Mouse (Mus musculus): ENCODE measurements around the gene Pias4.

Gene Pias4

GRCm38 (mm10) chr10:81168087-81168431, 336 bp upstream of the Pias4 start:
- no peak for DNase-seq

DNA sequence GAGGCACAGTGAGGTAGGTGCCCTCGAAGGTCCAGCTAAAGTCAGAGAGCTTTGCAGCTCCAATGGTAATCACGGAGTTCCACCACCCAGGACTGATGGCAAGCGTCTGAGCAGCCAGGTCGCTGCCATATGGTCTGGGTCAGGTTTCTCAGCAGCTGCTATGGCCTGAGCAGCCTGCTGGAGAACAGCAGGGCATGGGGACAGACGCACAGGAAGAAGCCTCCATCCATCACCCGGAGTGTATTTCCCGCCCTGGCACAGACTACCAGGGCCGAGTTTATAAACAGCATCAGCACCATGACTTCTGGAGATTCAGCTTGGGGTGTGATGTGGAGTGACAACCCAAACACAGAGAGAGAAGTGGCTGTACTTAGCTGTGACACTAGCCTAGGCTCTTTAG, 2.6 kb downstream of the Pias4 start:
- peak in 1 of 2 experiments; percentile 53 for DNase-seq

GRCm38 (mm10) chr10:81162318-81162652, 5.4 kb downstream of the Pias4 start:
- no peak for DNase-seq

DNA sequence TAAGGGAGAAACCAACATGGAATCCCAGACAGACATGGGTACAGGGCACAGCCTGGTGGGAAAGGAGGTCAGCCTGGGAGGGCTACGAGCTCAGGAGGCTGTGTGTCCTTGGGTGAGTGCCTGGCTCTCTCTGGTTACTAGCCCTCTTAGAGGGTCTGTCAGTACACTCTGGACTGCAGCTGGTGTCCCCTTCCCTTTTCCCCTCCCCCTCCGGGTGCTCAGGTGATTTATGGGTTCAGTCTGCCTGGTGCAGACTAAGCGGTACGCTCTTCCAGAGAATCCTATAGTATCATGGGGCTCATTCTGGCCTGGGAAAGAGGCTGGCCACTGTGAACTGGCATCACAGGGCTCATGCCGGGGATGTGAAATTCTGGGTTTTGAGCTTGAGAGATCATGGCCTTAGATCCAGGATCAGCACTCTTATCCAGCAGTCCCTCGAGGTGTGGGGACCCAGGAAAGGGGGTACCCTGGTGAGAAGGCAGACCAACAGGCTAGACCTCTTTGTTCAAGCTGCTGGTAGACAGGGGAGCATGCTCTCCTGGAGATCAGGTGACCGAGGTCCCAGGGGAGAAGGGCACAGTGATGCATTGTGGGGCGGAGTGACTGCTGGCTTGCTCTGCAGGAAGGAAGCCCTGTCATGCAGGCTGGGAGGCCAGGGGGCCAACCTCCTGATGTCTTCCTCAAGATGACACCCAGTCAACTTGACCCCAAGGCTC, 6.0 kb downstream of the Pias4 start:
- no peak for DNase-seq

- DNase-seq: no peak
Observed at GRCm38 (mm10) chr10:81154736-81155135, 13.0 kb downstream of the Pias4 start.

DNA sequence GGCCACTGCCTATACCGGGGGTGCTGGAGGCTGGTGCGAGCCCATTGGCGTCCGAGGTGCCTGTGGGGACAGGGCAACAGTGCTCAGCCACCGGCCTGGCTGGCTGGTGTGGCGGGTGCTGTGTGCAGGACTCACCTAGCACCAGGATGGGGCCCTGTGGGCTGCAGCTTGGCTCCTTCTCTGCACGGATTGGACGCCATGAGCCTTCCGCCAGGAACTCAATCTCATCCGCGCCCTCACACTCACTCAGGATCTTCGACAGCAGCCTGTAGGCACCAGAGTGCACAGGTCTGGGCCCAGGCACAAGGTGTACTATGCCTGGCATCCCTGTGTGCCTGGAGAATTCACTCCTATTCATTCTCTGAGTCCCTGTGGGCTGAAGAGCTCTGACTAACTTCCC, 13.4 kb downstream of the Pias4 start:
- DNase-seq: no peak

GRCm38 (mm10) chr10:81152609-81153008, 15.1 kb downstream of the Pias4 start:
- no peak for DNase-seq

DNA sequence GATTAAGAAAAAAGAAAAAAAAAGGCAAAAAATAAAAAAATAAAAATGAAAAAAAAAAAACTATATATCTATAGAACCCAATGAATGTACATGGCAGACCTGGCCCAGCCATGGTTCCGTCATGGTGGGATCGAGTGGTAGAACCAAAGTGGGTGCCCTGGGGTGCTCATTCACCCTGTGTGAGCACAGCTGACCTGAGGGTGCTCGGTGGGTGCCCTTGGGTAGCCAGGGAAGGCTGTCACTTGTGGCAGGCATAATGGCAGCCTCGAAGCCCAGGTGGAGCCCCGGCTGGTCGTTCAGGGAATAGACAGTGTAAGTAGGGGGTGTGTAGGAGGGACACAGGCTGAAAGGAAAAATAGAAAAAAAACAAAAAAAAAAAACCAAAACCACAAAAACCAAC, 16.5 kb downstream of the Pias4 start:
- no peak for DNase-seq

- DNase-seq: no peak
Observed at GRCm38 (mm10) chr10:81146296-81146695, 21.4 kb downstream of the Pias4 start.

DNA sequence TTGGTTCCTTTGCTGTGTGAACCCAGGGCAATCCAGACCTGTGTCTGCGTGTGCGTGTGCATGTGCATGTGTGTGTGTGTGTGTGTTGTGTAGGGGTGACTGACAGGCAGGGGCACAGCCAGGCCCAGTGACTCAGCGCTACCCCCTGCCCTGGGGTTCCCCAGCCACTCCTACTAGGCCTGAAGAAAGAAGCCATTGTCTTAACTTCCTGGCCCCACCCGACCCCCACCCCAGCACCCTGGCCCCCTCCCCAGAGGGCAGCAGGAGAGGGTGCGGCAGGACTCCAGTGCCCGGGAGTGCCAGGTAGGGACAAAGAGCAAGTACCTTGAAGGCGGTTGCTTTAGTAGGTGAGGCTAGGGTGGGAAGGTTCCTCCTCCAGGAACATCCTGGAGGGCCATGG, 21.9 kb downstream of the Pias4 start:
- no peak for DNase-seq

DNA sequence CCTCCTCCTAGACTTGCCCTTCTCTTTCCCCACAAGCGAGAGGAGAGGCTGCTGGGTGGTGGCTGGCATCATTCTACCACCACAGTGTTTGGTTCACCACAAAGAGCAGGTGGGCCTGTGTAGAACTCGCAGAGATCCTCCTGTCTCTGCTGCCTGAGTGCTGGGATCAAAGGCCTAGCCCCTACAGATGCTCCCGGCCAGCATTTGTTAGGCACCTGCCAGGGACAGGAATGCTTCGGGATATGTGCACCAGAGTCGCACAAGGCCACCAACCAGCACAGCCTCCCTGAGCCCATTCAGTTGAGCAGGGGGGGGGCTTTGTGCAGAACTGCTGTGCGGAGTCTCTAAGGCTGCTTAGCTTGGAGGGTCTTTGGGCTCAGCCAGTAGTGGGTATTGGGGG, 22.4 kb downstream of the Pias4 start:
- no peak for DNase-seq

DNA sequence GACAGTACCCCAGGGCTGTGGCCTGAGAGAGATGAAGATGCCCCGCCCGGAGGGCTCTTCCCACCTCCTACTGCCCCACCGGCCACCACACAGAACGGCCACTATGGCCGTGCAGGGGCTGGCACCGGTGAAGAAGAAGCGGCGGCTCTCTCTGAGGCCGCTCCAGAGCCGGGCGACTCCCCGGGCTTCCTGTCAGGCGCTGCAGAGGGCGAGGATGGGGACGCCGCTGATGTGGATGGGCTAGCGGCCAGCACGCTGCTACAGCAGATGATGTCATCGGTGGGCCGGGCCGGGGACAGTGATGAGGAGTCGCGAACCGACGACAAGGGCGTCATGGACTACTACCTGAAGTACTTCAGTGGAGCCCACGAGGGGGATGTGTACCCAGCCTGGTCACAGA, 23.1 kb downstream of the Pias4 start:
- peak; percentile 62 to 67 for DNase-seq

DNA sequence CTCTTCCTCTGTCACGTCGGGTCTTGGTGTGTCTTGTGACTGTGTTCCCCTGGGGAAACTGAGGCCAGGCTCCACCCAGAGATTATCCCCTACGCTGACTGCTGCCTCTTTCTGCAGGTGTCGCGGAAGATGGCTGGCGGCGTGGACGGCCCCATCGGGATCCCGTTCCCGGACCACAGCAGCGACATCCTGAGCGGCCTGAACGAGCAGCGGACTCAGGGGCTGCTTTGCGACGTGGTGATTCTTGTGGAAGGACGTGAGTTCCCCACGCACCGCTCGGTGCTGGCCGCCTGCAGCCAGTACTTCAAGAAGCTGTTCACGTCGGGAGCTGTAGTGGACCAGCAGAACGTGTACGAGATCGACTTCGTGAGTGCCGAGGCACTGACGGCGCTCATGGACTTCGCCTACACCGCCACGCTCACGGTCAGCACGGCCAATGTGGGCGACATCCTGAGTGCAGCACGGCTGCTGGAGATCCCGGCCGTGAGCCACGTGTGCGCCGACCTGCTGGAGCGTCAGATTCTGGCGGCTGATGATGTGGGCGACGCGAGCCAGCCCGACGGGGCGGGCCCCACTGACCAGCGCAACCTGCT, 23.8 kb downstream of the Pias4 start:
- no peak for DNase-seq

DNA sequence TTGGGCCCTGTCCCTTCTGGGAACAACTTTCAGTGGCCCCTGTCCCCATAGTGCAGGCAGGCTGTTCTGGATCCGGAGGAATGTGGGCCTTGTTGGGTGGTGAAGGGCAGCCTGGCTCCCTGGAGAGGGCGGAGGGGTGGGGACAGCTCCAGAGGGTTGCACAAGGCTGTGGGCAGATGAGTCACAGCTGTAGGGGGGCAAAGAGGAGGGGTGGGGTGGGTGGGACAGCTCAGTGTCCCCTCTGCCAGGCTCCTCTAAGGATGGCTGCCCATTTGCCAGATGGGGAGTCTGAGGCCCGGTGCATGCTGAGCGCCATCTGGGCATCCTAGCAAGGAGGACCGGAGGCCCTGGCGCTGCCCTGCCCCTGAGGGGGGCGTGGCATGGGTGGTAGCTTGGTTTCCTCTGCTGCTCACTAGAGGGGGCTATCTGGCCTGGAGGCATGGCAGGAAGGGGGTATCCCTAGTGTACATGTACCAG, 24.5 kb downstream of the Pias4 start:
- peak; percentile 55 for DNase-seq

DNA sequence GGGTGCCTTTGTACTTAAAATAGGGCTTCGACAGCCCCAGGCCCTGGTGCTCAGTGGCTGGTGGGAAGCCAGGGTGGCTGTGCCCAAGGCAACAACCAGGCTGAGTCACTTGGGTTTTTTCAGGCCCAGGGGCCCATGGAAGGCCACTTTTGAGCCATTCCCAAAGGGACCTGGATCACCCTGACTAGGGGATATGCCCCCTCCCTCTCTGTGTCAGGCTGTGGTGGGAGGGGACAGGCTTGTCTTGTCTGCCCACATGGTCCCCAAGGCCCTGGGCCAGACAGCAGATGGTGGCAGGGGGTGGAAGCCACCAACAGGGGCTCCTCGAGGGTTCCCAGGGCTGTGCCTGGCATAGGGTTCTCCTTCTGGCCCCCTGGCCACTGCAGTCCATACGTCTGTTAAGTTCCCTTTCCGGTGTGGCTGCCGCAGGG, 25.2 kb downstream of the Pias4 start:
- no peak for DNase-seq

GRCm38 (mm10) chr10:81141455-81142210, 26.1 kb downstream of the Pias4 start:
- DNase-seq: no peak

GRCm38 (mm10) chr10:81140717-81141454, 26.8 kb downstream of the Pias4 start:
- DNase-seq: peak; percentile 52 to 66

DNA sequence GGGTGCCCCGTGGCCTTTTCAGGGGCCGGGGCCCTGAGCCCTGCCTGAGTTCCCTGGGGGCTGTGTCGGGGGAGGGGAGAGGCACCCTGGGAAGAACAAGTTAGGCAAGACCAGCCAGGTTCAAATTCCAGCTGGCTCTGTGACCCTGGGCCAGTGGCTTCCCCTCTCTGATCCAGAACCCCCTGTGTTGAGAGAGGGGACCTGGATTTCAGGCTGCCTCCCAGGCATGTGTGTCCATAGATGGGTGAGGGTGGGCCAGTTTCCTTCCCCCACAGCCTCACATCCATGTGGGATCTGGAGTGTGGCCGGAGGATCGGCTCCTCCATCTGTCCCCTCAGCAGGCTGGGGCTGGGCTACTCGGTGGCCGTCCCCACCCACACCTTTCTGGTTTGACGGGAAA, 27.7 kb downstream of the Pias4 start:
- no peak for DNase-seq

DNA sequence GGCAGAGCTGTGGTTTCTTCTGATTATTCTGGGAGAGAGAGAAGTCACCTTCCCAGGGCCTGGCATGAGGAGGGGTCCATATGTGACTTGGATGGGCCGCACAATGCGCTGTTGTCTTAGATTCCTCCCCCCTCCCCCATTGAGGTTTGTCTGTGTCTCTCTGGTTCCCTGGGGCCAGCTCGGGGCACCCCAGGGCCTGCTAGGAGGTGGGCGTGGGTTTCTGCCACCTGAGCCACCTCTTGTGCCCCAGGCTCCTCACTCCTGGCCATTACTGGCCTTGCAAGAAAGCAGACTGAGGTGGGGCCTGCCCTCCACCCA, 28.2 kb downstream of the Pias4 start:
- no peak for DNase-seq

DNA sequence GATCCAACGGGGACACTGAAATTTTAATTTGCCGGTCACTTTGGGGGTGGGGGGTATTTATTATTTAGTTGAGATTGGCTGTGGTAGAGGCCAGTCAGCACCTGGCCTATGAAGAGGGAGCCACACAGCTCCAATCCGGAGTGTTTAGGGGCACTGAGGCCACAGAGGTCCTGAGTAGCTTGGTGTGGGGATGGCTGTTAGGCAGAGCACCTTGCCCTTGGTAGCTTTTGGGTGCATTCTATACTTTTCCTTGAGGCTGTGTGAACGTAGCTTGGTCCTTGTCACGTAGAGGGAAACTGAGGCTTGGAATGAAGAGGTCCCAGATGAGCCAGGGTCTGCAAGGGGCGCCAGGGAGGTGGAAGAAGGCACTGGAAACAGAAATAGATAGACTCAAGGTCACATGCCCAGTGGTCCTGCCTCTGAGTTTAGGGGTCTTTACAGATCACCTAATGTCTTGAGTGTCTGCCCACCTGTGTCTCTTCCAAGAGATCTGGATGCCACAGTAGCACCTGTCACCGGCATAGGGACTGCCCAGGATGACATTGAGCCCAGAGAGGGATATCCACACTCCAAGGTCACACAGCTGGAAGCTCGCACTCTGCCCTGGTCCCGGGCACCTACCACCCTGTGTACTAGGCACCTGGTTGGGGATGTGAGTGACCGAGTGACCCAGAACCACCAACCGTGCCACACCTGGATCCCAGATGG, 28.7 kb downstream of the Pias4 start:
- no peak for DNase-seq

DNA sequence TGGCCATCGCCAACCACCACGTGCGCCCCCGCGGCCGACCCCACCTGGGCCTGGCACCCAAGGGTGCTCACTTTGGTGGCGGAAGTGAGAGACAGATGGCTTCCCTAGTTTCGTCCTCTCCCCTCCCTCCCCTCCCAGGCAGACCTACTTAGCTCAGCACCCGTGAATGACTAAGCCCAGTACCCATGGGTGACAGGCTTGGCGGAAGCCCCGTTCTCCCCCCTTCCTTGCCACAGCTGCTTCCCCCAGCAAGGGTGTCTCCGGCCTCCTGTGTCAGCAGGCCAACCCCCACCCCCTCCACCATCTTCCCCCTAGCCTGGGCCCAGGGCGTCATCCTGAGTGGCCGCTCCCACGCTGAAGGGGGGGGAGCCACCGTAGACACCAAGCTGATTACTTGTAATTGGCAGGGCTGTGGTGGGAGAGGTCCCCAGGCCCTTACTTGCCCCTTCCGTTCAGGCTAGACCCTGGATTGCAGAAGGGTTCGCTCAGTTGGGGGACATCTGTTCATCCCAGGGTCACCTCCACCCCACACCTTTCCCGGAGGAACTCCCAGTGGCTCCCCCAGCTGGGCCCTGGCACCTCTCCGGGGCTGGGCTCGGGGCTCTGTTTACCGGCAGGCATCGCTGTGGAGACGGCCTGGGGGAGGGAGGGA, 29.5 kb downstream of the Pias4 start:
- DNase-seq: peak; percentile 52 to 53

Measured in lung, adult 18-20 months (tissue).